Mouse (Mus musculus): ENCODE measurements around the gene Utrn. TPM values are rescaled to one million over a fixed set of nuclear protein-coding genes. Genes with fewer than 3 reads are reported as not detected.

Utrn gene
- total RNA-seq, 1 experiment from 2014 or later, result 46.5 TPM

GRCm38 (mm10) chr10:12842543-12842942, 26.6 kb downstream of the Utrn start:
- peak; percentile 67 for ATAC-seq (replicated peaks; ENCODE audit: low read depth, poor library complexity, severe bottlenecking)

GRCm38 (mm10) chr10:12841497-12841896, 27.7 kb downstream of the Utrn start:
- ATAC-seq (replicated peaks; ENCODE audit: low read depth, poor library complexity, severe bottlenecking), result peak; percentile 44

- ATAC-seq (replicated peaks; ENCODE audit: low read depth, poor library complexity, severe bottlenecking), result no peak
Measured at GRCm38 (mm10) chr10:12837636-12838035, 31.5 kb downstream of the Utrn start.

- ATAC-seq (replicated peaks; ENCODE audit: low read depth, poor library complexity, severe bottlenecking), result peak; percentile 94
Measured at GRCm38 (mm10) chr10:12836048-12836816, 32.9 kb downstream of the Utrn start.

- no peak for ATAC-seq (replicated peaks; ENCODE audit: low read depth, poor library complexity, severe bottlenecking)
Measured at GRCm38 (mm10) chr10:12834215-12834614, 35.0 kb downstream of the Utrn start.

GRCm38 (mm10) chr10:12832163-12832562, 37.0 kb downstream of the Utrn start:
- ATAC-seq (replicated peaks; ENCODE audit: low read depth, poor library complexity, severe bottlenecking), result peak; percentile 24; the same call in 1 of the 2 replicates

GRCm38 (mm10) chr10:12827778-12828177, 41.4 kb downstream of the Utrn start:
- ATAC-seq (replicated peaks; ENCODE audit: low read depth, poor library complexity, severe bottlenecking), result no peak; the same call in 1 of the 2 replicates

- no peak for ATAC-seq (replicated peaks; ENCODE audit: low read depth, poor library complexity, severe bottlenecking)
Measured at GRCm38 (mm10) chr10:12827306-12827705, 41.9 kb downstream of the Utrn start.

- peak; percentile 62 for ATAC-seq (replicated peaks; ENCODE audit: low read depth, poor library complexity, severe bottlenecking)
Measured at GRCm38 (mm10) chr10:12826760-12827281, 42.3 kb downstream of the Utrn start.

- ATAC-seq (replicated peaks; ENCODE audit: low read depth, poor library complexity, severe bottlenecking), result no peak
Measured at GRCm38 (mm10) chr10:12824386-12824785, 44.8 kb downstream of the Utrn start.

- peak; percentile 37; the same call in 1 of the 2 replicates for ATAC-seq (replicated peaks; ENCODE audit: low read depth, poor library complexity, severe bottlenecking)
Measured at GRCm38 (mm10) chr10:12823437-12824219, 45.5 kb downstream of the Utrn start.

- ATAC-seq (replicated peaks; ENCODE audit: low read depth, poor library complexity, severe bottlenecking), result no peak
Measured at GRCm38 (mm10) chr10:12820978-12821735, 48.0 kb downstream of the Utrn start.

GRCm38 (mm10) chr10:12817409-12817808, 51.8 kb downstream of the Utrn start:
- peak; percentile 16; the same call in 1 of the 2 replicates for ATAC-seq (replicated peaks; ENCODE audit: low read depth, poor library complexity, severe bottlenecking)

GRCm38 (mm10) chr10:12816530-12816929, 52.6 kb downstream of the Utrn start:
- no peak for ATAC-seq (replicated peaks; ENCODE audit: low read depth, poor library complexity, severe bottlenecking)

- peak; percentile 22; the same call in 1 of the 2 replicates for ATAC-seq (replicated peaks; ENCODE audit: low read depth, poor library complexity, severe bottlenecking)
Measured at GRCm38 (mm10) chr10:12814411-12814810, 54.8 kb downstream of the Utrn start.

GRCm38 (mm10) chr10:12813881-12814280, 55.3 kb downstream of the Utrn start:
- ATAC-seq (replicated peaks; ENCODE audit: low read depth, poor library complexity, severe bottlenecking), result no peak

- ATAC-seq (replicated peaks; ENCODE audit: low read depth, poor library complexity, severe bottlenecking), result peak; percentile 83
Measured at GRCm38 (mm10) chr10:12813211-12813811, 55.9 kb downstream of the Utrn start.

- ATAC-seq (replicated peaks; ENCODE audit: low read depth, poor library complexity, severe bottlenecking), result no peak
Measured at GRCm38 (mm10) chr10:12812680-12813079, 56.5 kb downstream of the Utrn start.

GRCm38 (mm10) chr10:12810816-12811215, 58.3 kb downstream of the Utrn start:
- no peak for ATAC-seq (replicated peaks; ENCODE audit: low read depth, poor library complexity, severe bottlenecking)

- no peak for ATAC-seq (replicated peaks; ENCODE audit: low read depth, poor library complexity, severe bottlenecking)
Measured at GRCm38 (mm10) chr10:12809702-12810101, 59.5 kb downstream of the Utrn start.
